Mouse (Mus musculus) midbrain, embryonic 14.5 days (tissue): ENCODE measurements at regions not wholly inside any gene's neighbourhood (a gene's known extent, or its start where the extent isn't known, plus 50 kb on each side); places are given as distances from the start of the nearest gene placed in this dataset.
A peak's percentile ranks its signal among the peaks of the same experiment; 100 is the strongest.

Source experiments
- ATAC-seq: fragments of 200-750 bp; cut with Nextera tagmentation; 2 replicates; pipeline ENCODE4 v1.8.0; 2017; ENCODE audit warnings: moderate number of reproducible peaks, moderate library complexity; ENCODE audit not compliant: low FRiP score, low TSS enrichment
- DNase-seq: peaks from one replicate; pipeline ENCODE4 v3.0.0-alpha.2; 2015
- H3K27ac ChIP-seq: fragments of 300-500 bp; sonication (generic); replicated peaks from 2 replicates; pipeline ENCODE4 v1.5.1; 2014; ENCODE audit warnings: mild to moderate bottlenecking, low read depth, low read length, moderate library complexity
- H3K27me3 ChIP-seq: fragments of 300-500 bp; sonication (generic); 2 replicates; pipeline ENCODE4 v1.6.1; 2014; ENCODE audit warnings: low read length, control low read depth, mixed read lengths; ENCODE audit not compliant: control insufficient read depth, insufficient read depth
- H3K36me3 ChIP-seq: fragments of 300-500 bp; sonication (generic); 2 replicates; pipeline ENCODE4 v1.6.1; 2014; ENCODE audit warnings: low read length, control low read depth; ENCODE audit not compliant: control insufficient read depth, insufficient read depth
- H3K4me1 ChIP-seq: fragments of 300-500 bp; sonication (generic); 2 replicates; pipeline ENCODE4 v1.6.1; 2014; ENCODE audit warnings: mild to moderate bottlenecking, antibody characterized with exemption, low read length, control low read depth; ENCODE audit not compliant: control insufficient read depth, insufficient read depth
- H3K4me2 ChIP-seq: fragments of 300-500 bp; sonication (generic); 2 replicates; pipeline ENCODE4 v1.6.1; 2014; ENCODE audit warnings: mild to moderate bottlenecking, low read length, moderate library complexity
- H3K4me3 ChIP-seq: fragments of 300-500 bp; sonication (generic); replicated peaks from 2 replicates; pipeline ENCODE4 v1.5.1; 2014; ENCODE audit warnings: low read depth, low read length
- H3K9ac ChIP-seq: fragments of 300-500 bp; sonication (generic); replicated peaks from 2 replicates; pipeline ENCODE4 v1.6.1; 2014; ENCODE audit warnings: mild to moderate bottlenecking, low read length, moderate library complexity
- H3K9me3 ChIP-seq: fragments of 300-500 bp; sonication (generic); 2 replicates; pipeline ENCODE4 v1.6.1; 2016; ENCODE audit warnings: low read length, control low read depth, mixed read lengths; ENCODE audit not compliant: control insufficient read depth
- WGBS: fragments of 180-500 bp; shearing (Covaris S2); extraction: QIAGEN DNeasy Blood & Tissue Kit; methylation state at CpG from one replicate; pipeline ENCODE4 v1.1.7; 2014; 5-methylcytosine and 5-hydroxymethylcytosine counted together

GRCm38 (mm10) chr15:103627085-103627484, 62.2 kb upstream of the Glycam1 start:
- no peak overlapping the region for H3K4me2 ChIP-seq
- no peaks in the 10 kb centered on the region for H3K4me1 ChIP-seq
- no peak overlapping the region for H3K27ac ChIP-seq
- no peak overlapping the region for H3K4me3 ChIP-seq
- H3K27me3 ChIP-seq: no peaks in the 10 kb centered on the region
- no peaks in the 10 kb centered on the region for H3K9me3 ChIP-seq
- H3K9ac ChIP-seq: no peak overlapping the region
- no peaks in the 10 kb centered on the region for H3K36me3 ChIP-seq
- DNase-seq (peak; percentile 27), ATAC-seq (no peak)
- WGBS: 39% methylated on average over 1 of the region's 1 CpGs
